Mouse (Mus musculus): Measurements from ENCODE around the gene Izumo1. TPM values are rescaled to one million over a fixed set of nuclear protein-coding genes. Genes with fewer than 3 reads are reported as not detected.
"Not testable (repeated sequence)": the region's sequence is repeated elsewhere in the genome, so short reads cannot be mapped to it uniquely, and the experiment has no call there.

Izumo1 gene
- polyA plus RNA-seq, 1 experiment from 2014 or later, result 0.27 TPM

DNA sequence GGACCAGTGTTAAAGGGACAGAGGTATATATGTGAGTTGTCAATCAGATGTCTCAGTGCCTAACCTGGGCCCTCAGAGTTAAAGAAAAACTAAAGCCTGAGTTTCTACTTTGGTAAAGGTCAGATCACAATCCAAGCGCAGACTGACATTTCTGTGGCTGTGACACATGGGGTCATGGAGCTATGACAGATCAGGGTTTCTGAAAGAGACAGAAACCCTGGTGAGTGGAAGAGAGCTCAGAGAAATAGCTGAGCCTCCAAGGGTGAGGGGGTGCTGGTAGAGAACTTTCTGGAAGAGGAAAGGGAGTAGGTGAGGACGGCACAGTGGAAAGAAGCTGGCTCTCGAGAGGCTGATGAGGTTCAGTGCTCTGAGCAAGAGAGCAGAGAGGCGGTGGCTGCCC, 25.1 kb downstream of the Izumo1 start:
- Histone ChIP-seq H3K27ac (no peak overlapping the region), H3K4me1 (peaks cover 34% of the 10 kb centered on the region), H3K36me3 (peaks cover 3% of the 10 kb centered on the region; the same call in 1 of the 2 replicates), H3K4me3 (no peak overlapping the region), H3K9ac (no peak overlapping the region), H3K27me3 (no peaks in the 10 kb centered on the region), H3K9me3 (no peaks in the 10 kb centered on the region), H3K4me2 (no peak overlapping the region)
- no peak for ATAC-seq (ENCODE audit: insufficient number of reproducible peaks, low FRiP score, low TSS enrichment, low read depth)
- WGBS, result 79% methylated on average over 4 of the region's 4 CpGs

DNA sequence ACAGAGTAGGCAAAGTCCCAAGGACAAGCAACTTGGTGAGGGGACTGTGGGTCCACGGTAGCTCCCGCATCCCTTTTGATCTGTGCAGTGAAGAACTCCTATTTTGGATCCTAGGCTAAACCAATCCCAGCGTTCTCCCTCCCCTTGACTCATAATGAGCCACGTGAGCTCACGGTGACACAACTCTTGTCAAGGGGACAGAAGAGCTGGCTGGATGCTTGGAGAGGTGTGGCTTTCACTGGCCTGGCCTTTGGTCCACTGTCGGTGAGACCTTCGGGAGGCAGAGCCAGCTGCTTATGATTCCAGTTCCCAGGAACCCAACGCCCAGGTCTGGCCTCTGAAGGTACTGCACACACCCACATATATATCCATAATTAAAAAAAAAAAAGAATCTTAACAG, 27.7 kb downstream of the Izumo1 start:
- Histone ChIP-seq H3K36me3 (peaks cover 3% of the 10 kb centered on the region; the same call in 1 of the 2 replicates), H3K4me2 (no peak overlapping the region), H3K9me3 (no peaks in the 10 kb centered on the region), H3K9ac (no peak overlapping the region), H3K27ac (no peak overlapping the region), H3K27me3 (no peaks in the 10 kb centered on the region), H3K4me1 (peaks cover 11% of the 10 kb centered on the region), H3K4me3 (no peak overlapping the region)
- 75% methylated on average over 8 of the region's 8 CpGs for WGBS
- ATAC-seq (ENCODE audit: insufficient number of reproducible peaks, low FRiP score, low TSS enrichment, low read depth), result no peak

DNA sequence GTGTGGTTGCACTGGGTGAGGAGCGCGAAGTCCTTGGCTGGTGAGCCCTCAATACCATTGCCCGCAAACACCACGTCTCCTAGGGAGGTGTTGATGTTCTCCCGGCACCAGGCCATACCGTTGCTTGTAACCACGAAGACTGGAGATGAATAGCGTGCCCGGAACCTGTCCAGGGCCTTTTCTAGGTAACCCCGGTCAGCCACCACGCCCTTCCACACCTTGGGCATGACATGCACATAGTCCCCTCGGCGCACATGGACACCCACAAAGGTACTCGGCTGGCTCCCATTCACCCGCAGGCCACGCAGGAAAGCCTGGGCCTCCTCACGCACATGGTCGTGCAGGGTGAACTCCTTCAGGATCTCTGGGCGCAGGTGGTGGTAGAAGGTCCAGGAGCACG, 28.9 kb downstream of the Izumo1 start:
- WGBS, result 93% methylated on average over 20 of the region's 20 CpGs
- H3K4me2 ChIP-seq, result not testable (repeated sequence)

DNA sequence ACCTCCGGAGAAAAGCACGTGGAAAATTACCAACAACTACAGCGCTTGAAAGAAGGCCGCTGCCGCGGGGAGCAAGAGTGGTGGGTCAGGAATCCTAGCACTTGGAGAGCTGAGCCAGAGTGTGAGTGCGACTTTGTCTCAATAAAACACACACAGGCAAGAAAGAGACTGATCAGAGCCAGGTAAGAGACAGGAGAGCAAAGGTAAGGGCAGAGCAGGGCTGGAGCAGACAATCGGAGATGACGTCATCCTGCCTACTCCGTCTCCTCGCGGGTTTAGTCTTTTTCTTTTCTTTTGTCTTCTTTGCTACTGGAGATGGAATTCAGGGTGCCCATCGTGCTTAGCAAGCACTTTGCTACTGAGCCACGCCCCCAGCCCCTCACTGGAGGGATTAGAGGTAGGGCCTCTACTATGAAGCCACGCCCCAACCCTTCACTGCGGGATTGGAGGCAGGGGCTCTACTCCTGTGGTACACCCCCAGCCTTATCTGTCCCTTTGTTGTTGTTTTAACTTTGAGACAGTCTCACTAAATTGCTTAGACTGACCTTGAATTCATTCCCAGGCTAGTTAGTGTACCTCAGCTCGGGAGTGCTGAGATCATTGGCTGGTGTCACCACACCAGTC, 32.9 kb downstream of the Izumo1 start:
- Histone ChIP-seq H3K9me3 (no peaks in the 10 kb centered on the region), H3K4me1 (peaks cover 12% of the 10 kb centered on the region), H3K36me3 (no peaks in the 10 kb centered on the region), H3K27ac (peak overlapping the region; percentile 35), H3K9ac (no peak overlapping the region), H3K27me3 (no peaks in the 10 kb centered on the region), H3K4me2 (peak overlapping the region; percentile 15; the same call in 1 of the 2 replicates), H3K4me3 (no peak overlapping the region)
- 34% methylated on average over 17 of the region's 17 CpGs for WGBS
- no peak for ATAC-seq (ENCODE audit: insufficient number of reproducible peaks, low FRiP score, low TSS enrichment, low read depth)

More for the DNA sequence above, 28.9 kb downstream of the Izumo1 start:
- H3K27ac ChIP-seq; H3K27me3 ChIP-seq; H3K4me1 ChIP-seq; H3K36me3 ChIP-seq; ATAC-seq (ENCODE audit: insufficient number of reproducible peaks, low FRiP score, low TSS enrichment, low read depth); H3K4me3 ChIP-seq; H3K9me3 ChIP-seq; H3K9ac ChIP-seq: not testable (repeated sequence)

DNA sequence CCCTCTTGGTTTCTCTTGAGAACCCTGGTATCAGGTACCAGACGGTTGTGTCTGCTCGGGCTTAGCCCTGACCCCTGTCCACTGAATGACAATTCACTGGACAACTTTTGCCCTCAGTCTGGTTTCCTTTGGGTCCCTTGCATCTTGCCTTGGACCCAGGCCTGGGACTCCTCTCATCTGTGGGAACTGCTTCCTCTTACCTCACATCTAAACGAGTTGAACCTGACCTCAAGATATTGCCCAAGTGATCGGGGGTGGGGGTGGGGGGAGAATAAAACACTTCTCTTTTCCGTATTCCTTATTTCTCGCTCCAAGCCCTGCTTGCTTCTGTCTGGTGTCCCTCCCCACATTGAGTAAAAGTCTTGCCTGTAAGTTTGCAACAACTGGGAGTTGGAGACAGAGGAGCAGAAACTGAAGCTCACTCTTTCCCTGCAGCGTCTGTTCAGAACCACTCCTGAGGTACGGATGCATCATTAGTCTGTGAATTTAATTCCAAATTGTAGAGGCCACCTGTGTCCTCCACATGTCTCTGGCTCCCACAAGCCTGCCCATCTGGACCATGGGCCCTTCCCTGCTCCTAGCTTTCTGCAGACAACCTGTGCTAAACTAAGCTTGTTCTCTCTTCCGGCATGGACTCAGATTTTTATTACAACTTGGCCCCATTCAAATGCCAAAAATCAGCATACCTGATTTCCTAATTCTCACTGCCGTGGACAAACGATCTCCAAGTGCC, 39.3 kb downstream of the Izumo1 start:
- H3K9ac ChIP-seq, result no peak overlapping the region
- no peak overlapping the region for H3K4me3 ChIP-seq
- no peak overlapping the region for H3K4me2 ChIP-seq
- H3K4me1 ChIP-seq, result peaks cover 12% of the 10 kb centered on the region
- H3K27me3 ChIP-seq, result no peaks in the 10 kb centered on the region
- ATAC-seq (ENCODE audit: insufficient number of reproducible peaks, low FRiP score, low TSS enrichment, low read depth), result no peak
- WGBS, result 71% methylated on average over 11 of the region's 11 CpGs
- no peaks in the 10 kb centered on the region for H3K36me3 ChIP-seq
- no peaks in the 10 kb centered on the region for H3K9me3 ChIP-seq
- 0 out of 2 replicates have a peak overlapping the region, but pooled peaks have one; percentile 0 for H3K27ac ChIP-seq

- H3K4me3 ChIP-seq; H3K9me3 ChIP-seq; H3K27ac ChIP-seq; H3K4me1 ChIP-seq; H3K27me3 ChIP-seq; H3K36me3 ChIP-seq; ATAC-seq (ENCODE audit: insufficient number of reproducible peaks, low FRiP score, low TSS enrichment, low read depth); H3K9ac ChIP-seq; H3K4me2 ChIP-seq: not testable (repeated sequence)
- WGBS, result 91% methylated on average over 6 of the region's 6 CpGs
Observed at GRCm38 (mm10) chr7:45661702-45662101, 40.1 kb downstream of the Izumo1 start.

DNA sequence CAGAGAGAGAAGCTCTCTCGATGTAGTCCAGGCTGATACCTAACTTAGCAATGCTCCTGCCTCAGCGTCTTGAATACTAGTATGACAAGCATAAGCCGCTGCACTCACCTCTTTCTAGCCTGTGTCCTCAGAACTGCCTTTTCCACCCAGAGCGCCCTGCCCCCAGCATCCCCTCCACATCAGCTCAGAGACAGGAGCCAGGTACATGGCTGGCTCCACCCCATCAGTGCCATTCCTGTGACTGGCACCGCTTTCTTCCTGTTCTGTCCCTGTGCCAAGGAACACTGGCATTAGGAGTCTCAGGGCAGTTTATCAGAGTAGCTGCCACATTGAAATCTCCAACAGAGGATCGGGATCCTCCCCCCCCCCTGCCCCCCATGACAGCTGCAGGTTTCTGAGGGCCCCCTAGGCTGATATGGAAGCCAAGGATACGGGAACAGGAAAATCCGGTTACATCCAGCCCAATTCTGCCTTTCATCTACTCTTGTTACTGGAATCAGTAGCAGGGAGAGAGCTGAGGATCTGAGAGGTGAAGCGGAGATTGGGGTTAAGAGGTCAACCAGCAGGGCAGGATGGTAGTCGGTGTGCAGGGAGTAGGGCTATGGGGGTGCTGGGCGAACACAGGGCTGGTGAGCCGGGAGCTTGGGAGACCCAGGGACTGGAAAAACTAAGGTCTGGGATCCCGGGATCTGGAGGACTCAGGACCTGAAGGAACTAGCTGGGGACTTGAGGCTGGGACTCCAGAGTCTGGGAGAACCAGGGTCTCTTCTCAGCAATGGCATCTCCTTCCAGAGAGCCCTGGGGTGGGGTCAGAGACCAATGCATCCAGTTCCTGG, 43.9 kb downstream of the Izumo1 start:
- WGBS, result 41% methylated on average over 13 of the region's 13 CpGs
- Histone ChIP-seq H3K9me3 (no peaks in the 10 kb centered on the region), H3K9ac (no peak overlapping the region), H3K27me3 (no peaks in the 10 kb centered on the region), H3K4me2 (no peak overlapping the region), H3K4me1 (peaks cover 7% of the 10 kb centered on the region; the same call in 1 of the 2 replicates), H3K27ac (peak overlapping the region; percentile 48; the same call in 1 of the 2 replicates), H3K4me3 (no peak overlapping the region), H3K36me3 (no peaks in the 10 kb centered on the region)
- ATAC-seq (ENCODE audit: insufficient number of reproducible peaks, low FRiP score, low TSS enrichment, low read depth), result no peak

- H3K4me1 ChIP-seq, result peaks cover 7% of the 10 kb centered on the region; the same call in 1 of the 2 replicates
- no peak within 1 kb of the TSS for H3K4me3 ChIP-seq
- no peaks in the 10 kb centered on the region for H3K27me3 ChIP-seq
- WGBS, result 82% methylated on average over 7 of the region's 7 CpGs
- H3K9ac ChIP-seq, result no peak within 1 kb of the TSS
- peak within 1 kb of the TSS; percentile 48; the same call in 1 of the 2 replicates for H3K27ac ChIP-seq
- no peaks in the 10 kb centered on the region for H3K36me3 ChIP-seq
- no peak for ATAC-seq (ENCODE audit: insufficient number of reproducible peaks, low FRiP score, low TSS enrichment, low read depth)
- no peaks in the 10 kb centered on the region for H3K9me3 ChIP-seq
- no peak within 1 kb of the TSS for H3K4me2 ChIP-seq
Observed at GRCm38 (mm10) chr7:45666161-45666560, 44.5 kb downstream of the Izumo1 start, which contains the start of gene Fut2. TSS of gene Fut2 (minus strand) at chr7:45666394.

- no peak overlapping the region for H3K4me3 ChIP-seq
- ATAC-seq (ENCODE audit: insufficient number of reproducible peaks, low FRiP score, low TSS enrichment, low read depth), result no peak
- no peak overlapping the region for H3K9ac ChIP-seq
- H3K36me3 ChIP-seq, result no peaks in the 10 kb centered on the region
- H3K4me1 ChIP-seq, result peaks cover 7% of the 10 kb centered on the region; the same call in 1 of the 2 replicates
- no peaks in the 10 kb centered on the region for H3K27me3 ChIP-seq
- H3K4me2 ChIP-seq, result no peak overlapping the region
- no peaks in the 10 kb centered on the region for H3K9me3 ChIP-seq
- WGBS, result 65% methylated on average over 14 of the region's 14 CpGs
- H3K27ac ChIP-seq, result no peak overlapping the region
Observed at GRCm38 (mm10) chr7:45667761-45668160, 46.1 kb downstream of the Izumo1 start.

DNA sequence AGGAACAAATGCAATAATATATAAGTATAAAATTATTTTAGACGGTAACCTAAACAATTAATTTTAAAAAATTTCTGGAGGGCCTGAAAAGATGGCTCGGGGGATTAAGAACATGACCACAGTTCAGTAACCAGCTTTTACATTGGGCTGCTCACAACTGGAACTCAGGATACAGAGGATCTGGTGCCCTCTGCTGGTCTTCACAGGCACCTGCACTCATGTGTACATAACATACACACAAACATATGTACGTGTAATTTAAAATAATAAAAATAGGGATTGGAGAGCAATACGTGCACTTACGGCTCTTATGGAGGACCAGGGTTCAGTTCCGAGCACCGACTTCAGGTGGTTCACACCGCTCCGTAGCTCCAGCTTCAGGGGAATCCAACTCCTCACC, 47.3 kb downstream of the Izumo1 start:
- Histone ChIP-seq H3K27me3 (no peaks in the 10 kb centered on the region), H3K27ac (no peak overlapping the region), H3K9me3 (no peaks in the 10 kb centered on the region), H3K36me3 (no peaks in the 10 kb centered on the region), H3K4me3 (no peak overlapping the region), H3K9ac (no peak overlapping the region), H3K4me1 (peaks cover 7% of the 10 kb centered on the region; the same call in 1 of the 2 replicates), H3K4me2 (no peak overlapping the region)
- no peak for ATAC-seq (ENCODE audit: insufficient number of reproducible peaks, low FRiP score, low TSS enrichment, low read depth)
- WGBS, result 95% methylated on average over 9 of the region's 9 CpGs

GRCm38 (mm10) chr7:45677627-45678295, 56.1 kb downstream of the Izumo1 start:
- Histone ChIP-seq H3K9ac (no peak overlapping the region), H3K4me3 (no peak overlapping the region), H3K4me1 (peaks cover 3% of the 10 kb centered on the region), H3K36me3 (no peaks in the 10 kb centered on the region), H3K4me2 (no peak overlapping the region), H3K9me3 (no peaks in the 10 kb centered on the region), H3K27ac (no peak overlapping the region), H3K27me3 (no peaks in the 10 kb centered on the region)
- WGBS, result 72% methylated on average over 7 of the region's 7 CpGs
- no peak for ATAC-seq (ENCODE audit: insufficient number of reproducible peaks, low FRiP score, low TSS enrichment, low read depth)

All from limb, embryonic 15.5 days (tissue).